Mouse (Mus musculus): Measurements from ENCODE around the gene Stard3.
"Not testable (repeated sequence)": the region's sequence is repeated elsewhere in the genome, so short reads cannot be mapped to it uniquely, and the experiment has no call there.

Gene Stard3

DNA sequence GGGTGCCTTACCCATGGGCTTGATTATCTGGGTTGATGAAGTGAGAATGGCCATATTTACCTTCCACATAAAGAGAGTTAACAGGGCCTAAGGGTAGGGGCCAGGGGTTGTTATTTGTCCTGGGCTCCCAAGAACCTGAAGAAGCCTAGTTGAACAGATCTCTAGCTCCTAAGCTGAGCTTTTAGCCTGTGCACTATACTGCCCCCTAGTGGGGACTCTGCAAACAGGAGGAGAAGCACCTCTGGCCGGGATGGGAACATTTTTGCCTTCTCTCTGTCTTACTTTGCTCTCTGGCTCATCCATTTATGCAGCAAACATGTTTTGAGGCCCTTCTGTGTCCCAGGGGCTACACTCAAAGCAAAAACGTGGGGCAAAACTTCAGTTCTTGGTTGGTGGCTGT is 14.2 kb downstream of the Stard3 start:
- DNase-seq (ENCODE audit: low read depth, low spot score), result no peak

DNA sequence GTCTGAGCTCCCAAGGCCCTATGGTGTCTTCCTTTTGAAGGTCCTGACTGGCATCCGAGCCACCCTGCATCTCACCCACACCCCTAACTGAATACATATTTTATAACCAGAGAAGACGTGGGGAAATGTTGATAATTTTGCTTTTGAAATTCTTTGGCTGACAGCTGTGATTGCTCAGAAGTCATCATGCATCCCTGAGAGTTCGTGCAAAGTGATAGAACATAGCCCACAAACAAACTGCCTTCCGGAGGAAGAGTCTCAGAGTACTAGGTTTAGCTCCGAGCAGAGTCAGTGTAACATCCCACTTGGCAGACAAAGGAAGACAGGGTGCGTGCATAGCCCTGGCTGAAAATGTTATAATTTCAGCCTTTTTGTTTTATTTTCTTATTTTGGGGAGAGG is 15.1 kb downstream of the Stard3 start:
- no peak for DNase-seq (ENCODE audit: low read depth, low spot score)

DNA sequence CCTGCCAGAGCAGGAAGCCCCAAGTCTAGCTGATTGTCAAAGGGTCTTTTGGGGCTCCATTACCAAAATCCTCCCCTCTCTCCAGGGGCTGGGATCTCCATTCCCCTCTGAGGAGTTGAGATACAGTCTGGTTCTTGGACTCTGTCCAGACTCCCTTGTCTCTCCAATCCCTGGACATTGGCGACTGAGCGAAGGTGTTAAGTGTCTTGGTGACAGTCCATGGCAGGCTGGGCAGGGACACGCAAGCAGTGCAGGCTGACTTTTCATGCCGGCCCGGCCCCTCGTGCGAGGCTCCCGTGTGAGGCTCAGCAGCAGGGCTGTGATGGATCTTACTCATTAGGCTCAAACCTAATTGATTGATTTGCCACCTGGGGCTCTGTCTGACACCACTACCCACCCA is 16.1 kb downstream of the Stard3 start:
- DNase-seq (ENCODE audit: low read depth, low spot score), result no peak

DNA sequence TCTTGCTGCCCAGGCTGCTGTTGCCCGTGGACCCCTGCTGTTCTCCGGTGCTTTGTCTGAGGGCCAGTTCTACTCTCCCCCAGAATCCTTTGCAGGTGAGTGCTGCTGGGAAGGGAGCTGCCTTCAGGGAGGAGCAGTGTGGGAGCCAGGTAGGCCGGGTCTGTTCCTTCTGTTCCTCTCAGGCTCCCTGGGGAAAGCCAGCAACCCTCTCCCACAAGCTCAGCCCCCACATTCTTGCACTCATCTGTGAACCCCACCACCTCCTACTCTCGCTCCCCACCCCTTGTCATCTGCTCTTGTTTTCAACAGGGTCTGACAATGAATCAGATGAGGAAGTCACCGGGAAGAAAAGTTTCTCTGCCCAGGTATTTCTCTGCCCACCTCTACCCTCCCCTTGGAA is 18.6 kb downstream of the Stard3 start:
- DNase-seq (ENCODE audit: low read depth, low spot score), result no peak

DNA sequence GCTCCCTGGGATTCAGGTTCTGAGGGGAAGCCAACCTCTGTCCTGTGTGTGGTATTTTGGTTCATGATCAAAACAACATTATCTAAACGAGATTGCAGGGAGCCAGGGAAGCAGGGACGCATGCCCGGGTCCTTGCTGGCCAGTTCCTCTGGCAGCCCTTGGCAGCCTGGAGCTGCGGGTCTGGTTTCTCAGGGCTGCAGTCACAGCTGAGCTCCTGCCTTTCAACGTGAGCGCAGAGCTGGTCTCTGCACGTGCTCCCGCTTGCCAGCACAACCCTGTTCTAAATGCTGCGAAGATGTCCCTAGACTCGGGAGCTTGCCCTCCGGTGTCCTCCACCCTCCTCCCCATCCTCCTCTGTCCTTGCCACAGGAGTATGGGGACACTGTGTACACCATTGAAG is 19.6 kb downstream of the Stard3 start:
- no peak for DNase-seq (ENCODE audit: low read depth, low spot score)

DNA sequence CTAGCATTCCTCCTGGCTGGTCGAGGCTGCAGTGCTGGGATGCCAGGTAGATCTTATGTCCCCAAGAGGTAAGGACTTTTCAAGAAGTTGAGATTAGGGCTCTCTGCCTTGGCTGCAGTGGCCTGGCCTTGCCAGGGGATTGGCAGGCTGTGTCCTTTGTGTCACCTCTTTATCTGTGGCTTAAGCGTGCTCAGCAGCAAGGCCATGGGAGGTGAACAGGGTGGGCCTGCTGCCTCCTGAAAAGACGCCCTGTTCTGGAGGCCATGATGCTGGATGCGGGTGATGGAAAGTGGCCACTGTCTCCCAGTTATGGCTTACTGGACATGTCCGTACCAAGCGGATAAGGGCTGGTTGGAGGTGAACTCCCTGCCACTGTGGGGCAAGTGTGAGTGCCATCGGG is 21.2 kb downstream of the Stard3 start:
- no peak for DNase-seq (ENCODE audit: low read depth, low spot score)

DNA sequence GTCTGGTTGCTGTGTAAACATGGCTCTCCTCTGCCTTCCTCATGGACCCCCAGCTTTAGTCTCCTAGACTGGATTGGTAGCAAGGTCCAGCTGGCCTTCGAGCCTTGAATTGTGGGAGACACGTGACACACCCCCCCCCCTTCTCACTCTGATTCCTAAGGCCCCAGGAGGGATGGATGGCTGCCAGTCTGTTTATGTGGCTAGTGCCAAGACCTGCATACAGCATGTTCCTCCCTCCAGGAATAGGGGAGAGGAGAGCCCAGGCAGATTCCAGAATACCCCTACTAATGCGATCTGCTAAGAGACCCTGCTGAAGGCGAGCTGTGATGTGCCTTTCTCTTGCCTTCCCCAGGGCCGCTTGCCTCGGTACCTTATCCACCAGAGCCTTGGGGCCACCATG is 21.9 kb downstream of the Stard3 start:
- DNase-seq (ENCODE audit: low read depth, low spot score), result no peak

DNA sequence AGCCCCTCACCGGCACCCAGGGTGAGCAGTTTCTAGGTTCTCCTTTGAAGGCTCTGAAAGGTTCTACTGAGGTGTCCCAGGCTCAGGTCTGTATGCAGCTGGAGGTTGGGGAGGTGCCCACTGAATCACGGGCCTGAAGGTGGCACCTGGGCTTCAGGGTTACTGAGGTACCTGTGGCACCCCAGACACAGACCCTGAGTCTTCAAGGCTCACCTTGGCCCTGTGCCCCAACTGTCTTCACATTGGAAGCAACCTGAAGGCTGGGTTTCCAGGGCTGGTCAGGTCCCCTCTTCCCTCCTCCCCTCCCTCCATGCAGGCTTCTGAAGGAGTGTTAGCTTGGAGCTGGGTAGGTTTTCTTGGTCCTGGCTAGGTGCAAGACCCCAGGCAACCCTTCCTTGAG is 23.5 kb downstream of the Stard3 start:
- DNase-seq (ENCODE audit: low read depth, low spot score), result no peak

DNA sequence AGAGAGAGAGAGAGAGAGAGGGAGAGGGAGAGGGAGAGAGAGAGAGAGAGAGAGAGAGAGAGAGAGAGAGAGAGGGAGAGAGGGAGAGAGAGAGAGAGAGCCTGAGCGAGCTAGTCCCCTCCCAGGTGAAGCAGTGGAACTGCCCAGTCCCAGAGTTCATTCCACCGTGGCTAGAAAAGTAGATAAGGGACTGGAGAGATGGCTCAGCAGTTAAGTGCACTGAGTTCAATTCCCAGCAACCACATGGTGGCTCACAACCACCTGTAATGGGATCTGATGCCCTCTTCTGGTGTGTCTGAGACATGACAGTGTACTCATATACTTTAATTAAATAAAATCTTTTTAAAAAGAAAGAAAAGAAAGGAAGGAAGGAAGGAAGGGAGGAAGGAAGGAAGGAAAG is 24.2 kb downstream of the Stard3 start:
- not testable (repeated sequence) for DNase-seq (ENCODE audit: low read depth, low spot score)

DNA sequence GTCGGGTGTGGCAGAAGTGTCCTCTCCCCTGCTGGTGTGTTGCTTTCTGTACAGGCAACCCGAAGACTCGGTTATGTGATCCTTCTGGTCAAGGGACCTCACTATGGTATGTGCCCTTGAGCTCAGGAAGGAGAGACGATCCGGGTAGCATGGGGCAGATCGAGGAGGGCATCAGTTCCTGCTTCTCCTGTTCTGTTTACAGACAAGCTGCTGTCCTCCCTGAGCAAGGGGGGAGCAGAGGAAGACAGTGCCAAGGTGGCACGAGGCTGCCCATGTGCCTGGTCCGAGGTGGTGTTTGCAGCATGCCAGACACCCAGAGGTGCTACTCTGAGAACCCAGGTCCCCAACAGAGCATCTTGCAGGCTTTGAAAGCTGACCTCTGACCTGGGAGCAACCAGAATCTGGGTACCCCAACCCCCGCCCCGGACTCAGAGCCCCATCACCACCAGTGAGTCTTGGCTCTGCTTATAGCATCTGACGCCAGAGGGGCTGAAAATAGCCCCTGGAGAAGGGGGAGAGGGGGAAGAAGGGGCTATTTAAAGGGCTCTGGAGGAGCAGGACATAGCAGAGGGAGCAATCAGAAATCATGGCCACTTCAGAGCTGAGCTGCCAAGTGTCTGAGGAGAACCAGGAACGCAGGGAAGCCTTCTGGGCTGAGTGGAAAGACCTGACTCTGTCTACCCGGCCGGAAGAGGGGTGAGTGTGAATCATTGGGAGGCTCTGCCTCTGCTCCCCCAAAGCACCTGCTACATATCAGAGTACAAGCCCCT is 25.3 kb downstream of the Stard3 start, which contains the start of gene Tcap:
Gene Tcap, plus strand, starts transcription at position 551 of the 770 bp plus-strand sequence.
- DNase-seq (ENCODE audit: low read depth, low spot score), result no peak

DNA sequence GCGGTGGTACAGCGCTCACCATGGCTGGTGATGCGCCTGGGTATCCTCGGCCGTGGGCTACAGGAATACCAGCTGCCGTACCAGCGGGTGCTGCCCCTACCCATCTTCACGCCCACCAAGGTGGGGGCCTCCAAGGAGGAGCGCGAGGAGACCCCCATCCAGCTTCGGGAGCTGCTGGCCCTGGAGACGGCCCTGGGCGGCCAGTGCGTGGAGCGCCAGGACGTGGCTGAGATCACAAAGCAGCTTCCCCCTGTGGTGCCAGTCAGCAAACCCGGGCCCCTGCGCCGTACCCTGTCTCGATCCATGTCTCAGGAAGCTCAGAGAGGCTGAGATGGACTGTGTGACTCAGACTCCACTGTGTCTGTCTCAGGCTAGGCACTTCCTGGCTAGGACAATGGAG is 26.0 kb downstream of the Stard3 start:
- no peak for DNase-seq (ENCODE audit: low read depth, low spot score)

DNA sequence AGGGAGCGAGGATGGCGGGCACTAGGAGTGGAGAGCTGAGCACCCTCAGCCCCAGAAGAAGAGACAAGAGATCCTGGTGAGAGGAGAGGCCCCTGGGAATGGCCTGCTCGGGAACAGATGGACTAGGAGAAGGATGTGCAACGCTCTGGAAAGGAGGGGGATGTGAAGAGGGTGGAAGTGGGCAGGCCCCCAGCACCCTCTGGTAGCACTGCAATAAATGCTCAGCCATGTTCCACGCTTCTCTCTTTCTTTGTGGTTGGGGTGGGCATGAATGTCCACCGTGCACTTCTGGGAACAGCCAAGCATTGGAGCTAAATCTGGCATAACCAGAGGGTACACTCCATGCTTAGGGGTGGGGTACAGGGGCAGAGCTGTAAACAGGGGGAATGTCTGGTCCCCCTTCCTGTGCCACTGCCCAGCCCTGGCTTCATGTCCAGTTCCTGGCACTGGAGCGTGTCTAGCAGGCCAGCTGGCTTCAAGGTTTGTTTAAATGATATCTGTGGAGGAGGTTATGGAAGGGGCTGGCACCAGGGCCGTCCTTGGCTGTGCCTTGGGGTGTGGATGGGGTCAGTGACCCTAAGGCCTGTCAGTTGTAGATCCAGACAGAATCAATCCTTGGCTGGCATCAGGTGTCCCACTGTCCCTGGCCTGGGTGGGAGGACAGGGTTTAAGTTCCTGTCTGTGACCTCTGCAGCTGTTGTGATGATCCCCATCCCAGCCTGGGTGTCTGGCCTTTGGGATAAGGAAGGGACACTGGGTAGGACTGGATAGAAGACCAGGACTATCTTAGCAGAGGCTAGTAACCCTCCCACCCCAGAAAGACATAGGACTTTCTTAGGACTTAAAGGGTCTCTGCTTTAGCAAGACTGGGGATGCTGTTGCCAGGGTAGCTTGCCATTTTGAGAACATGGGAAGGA is 26.8 kb downstream of the Stard3 start:
- no peak for DNase-seq (ENCODE audit: low read depth, low spot score)

DNA sequence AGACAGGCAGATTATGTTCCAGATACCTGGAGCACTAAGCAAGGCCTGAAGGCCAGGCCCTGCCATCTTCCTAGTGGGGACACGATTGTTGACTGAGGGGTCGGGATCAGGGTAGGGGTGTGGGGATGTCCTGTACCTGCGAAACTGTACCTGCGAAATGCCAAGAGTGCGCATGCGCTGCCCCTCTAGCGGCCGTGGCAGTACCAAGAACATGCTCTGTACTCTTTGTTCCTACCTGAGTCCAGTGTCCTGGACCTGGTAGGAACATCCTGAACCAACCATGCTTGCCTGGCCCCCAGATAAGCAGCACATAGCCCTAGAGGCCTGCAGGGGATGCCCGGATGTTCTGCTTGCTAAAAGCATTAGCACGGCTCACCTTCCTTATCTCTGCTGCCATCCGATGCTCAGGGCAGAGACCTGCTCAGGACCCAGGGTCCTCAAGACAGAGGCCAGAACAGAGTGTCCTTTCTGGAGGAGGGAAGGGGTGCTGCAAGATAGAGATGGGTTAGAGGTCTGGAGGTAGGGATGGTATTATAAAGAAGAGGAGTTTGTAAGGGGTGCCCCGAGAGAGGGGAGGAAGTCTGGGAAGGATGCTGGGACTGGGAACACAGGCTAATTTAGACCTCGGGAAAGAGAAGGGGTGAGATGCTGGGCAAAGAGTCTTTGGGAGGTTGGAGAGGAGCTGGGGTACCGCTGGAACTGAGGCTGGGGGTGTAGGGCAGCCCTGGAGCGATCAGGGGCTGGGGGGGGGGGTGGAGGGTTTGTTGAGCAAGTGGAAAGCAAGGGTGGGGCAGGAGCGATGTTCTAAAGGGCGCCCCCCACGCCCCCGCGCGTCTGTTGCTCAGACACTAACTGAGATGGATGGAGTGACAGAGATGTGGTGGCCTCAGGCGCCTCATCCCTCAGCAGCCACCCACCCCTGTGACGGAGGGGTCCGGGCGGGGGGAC is 27.7 kb downstream of the Stard3 start, which contains the start of gene Pnmt:
Gene Pnmt, plus strand, starts transcription at position 813 of the 948 bp plus-strand sequence.
- no peak for DNase-seq (ENCODE audit: low read depth, low spot score)

DNA sequence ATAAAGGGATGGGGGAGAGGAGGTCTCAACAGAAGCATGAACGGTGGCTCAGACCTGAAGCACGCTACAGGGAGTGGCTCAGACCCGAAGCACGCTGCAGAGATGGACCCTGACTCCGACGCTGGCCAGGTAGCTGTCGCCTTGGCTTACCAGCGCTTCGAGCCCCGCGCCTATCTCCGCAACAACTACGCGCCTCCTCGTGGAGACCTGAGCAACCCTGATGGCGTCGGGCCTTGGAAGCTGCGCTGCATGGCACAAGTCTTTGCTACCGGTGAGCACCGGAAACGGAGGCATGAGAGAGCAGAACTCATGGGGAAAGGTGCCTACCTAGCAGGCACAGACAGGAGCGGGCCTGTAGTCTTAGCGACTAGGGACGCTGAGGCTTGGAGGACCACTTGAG is 28.4 kb downstream of the Stard3 start:
- DNase-seq (ENCODE audit: low read depth, low spot score), result no peak

DNA sequence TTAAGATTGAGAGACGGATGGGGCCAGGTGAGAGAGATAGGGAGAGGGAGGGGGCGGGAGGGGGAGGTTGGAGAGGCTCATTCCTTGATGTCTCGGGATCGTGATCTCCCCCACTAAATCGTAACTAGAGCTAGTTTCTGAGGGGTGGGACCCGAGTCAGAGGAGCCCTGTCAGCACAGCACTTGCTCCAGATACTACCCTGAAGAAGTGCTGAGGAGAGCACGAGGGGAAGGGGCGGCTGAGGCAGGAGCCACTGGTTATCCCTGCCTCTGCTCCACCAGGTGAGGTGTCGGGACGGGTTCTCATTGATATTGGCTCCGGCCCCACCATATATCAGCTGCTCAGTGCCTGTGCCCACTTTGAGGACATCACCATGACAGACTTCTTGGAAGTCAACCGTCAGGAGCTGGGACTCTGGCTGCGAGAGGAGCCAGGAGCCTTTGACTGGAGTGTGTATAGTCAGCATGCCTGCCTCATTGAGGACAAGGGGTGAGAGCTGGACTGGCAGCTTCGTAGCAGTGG is 28.9 kb downstream of the Stard3 start:
- no peak for DNase-seq (ENCODE audit: low read depth, low spot score)

DNA sequence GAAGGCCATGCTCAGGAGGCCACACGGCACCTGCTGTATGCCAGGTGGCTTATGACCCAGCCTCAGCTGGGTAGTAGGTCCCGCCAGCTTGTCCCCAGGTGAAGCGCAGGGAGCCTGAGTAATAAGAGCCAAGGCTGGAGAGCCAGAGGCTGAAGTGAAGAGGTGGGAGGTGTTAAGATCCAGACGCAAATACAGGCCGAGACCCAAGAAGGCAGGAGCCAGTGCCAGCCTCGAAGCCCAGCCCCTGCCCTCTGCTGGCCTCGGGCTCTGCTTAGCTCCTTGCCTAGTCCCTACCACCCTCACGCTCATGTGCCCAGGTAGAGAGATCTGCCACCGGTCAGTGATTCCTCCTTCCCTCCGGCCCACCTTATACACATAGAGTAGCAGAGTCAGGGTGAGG is 30.1 kb downstream of the Stard3 start:
- no peak for DNase-seq (ENCODE audit: low read depth, low spot score)

DNA sequence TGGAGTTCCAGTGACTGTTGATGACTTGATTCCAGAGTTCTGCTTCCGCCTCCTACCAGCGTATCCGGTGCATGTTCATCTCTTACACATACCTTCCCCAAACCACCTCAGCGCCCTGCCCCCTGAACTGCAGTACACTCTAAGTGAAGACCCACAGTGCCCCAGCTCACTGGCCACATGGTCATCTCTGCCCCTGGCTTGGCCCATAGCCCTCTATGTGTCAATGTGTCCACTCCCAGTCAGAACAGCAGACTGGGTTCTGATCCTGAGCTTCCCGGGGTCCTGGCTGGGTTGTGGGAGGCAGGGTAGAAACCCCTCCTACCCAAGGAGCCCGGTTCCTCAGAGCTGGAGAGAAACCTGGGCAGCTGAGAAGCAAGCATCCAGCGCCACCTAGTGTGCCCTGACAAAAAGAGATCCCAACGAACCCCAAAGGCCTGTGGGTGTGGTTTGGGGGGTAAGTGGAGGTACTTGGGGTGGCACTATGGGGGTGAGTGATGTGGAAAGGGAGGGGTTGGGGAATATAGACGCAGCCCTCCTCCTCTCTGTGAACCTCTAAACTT is 31.1 kb downstream of the Stard3 start:
- no peak for DNase-seq (ENCODE audit: low read depth, low spot score)

DNA sequence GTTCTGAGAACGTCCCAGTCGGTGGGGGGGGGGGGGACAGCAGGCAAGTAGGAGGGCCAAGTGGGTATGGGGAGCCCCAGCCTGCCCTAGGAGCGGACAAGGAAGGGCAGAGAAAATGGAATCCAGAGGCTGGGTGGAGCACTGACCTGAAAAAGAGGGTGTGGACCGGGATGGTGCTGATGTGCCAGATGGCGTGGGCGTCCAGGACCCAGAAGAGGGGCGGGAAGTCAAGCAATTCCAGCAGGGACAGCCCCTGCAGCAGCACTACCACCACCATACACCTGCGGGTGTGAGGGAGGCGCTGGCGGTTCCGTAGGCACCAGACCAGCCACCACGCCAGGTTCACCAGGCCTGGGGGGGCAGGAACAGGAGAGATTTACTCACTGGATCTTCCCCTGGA is 32.0 kb downstream of the Stard3 start:
- DNase-seq (ENCODE audit: low read depth, low spot score), result no peak

DNA sequence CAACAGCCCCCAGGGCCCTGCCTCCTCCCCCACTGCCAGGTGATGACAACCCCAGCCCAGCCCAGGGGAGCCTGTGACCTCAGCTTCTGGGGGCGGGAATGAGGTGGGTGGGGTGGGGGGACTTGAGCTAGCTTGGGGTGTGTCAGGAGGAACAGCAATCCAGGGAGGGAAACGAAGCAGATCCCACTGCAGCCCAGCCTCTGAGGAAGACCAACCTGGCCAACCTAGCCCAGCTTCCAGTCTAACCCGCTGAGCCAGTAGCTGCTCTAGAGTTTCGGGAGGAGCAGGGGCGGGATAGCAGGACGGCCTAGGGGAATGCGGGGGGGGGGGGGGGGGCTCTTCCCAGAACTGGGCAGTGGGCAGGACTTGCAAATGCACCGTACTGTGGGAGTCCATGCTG is 33.9 kb downstream of the Stard3 start:
- no peak for DNase-seq (ENCODE audit: low read depth, low spot score)

DNA sequence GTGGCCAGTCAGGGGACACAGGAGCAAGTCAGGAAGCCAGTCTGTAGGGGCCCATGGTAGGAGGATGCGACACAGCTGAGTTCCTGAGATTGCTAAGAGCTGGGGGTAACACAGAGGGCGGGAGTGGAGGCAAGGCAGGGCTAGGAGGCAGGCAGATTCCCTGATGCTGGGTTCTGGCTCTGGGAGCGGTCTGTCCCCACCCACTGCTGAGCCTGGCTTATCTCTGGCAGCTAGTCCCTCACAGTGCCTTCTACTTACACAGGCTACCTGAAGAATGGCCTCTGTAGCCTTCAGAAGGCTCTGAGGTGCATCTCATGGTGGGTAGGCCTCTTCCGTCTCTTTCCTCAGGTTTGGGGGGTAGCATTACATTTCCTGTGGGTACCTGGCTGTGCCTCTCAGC is 34.5 kb downstream of the Stard3 start:
- no peak for DNase-seq (ENCODE audit: low read depth, low spot score)

DNA sequence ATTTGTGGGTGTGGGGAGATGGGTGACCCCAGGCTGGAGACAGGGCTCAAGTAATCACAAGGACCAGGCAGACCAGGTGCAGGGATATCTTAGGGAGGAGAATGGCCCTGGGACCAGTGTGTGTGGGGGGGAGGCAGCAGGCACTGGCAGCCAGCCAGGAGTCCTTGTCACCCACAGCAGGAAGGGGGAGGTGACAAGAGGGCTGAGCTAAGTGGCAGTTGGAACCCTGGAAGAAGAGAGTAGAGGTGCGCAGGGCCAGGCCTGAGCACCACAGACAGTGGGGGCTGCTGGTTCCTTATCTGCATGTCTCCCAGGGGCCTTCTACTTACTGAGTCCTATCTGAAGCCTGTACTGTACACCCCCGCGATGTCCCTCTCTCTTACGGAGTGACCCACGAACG is 35.1 kb downstream of the Stard3 start:
- DNase-seq (ENCODE audit: low read depth, low spot score), result no peak

Measured in brain, embryonic 18.5 days (tissue).